ENCODE assay signal across 26 mouse cellular contexts in genomic region chr2:129546772-129547171, GRCm38 (mm10). TPM values are rescaled to one million over a fixed set of nuclear protein-coding genes. Genes with fewer than 3 reads are reported as not detected.
DNase-seq lines count a peak whose midpoint lies in the region; ATAC-seq lines count a peak whose summit lies in the region.
"Had no signal": no experiment of that assay in that cellular context is flagged by ENCODE, and none has a peak within 500 bp of the region (broad histone marks: within the 10 kb centered on the region; RNA-seq: fewer than 3 reads in every experiment).

No protein-coding gene starts in this region.

- no peak overlapping the region for H3K4me2 ChIP-seq in neural tube, embryonic 15.5 days
- H3K4me2 ChIP-seq: forebrain, embryonic 13.5 days; heart, embryonic 15.5 days; limb, embryonic 12.5 days; lung, embryonic 14.5 days; neural tube, embryonic 13.5 days had no signal

- intact Hi-C loops in heart, postnatal 14 days (cut with DNase I): no loop called here

- peaks cover 10% of the 10 kb centered on the region for H3K4me1 ChIP-seq in neural tube, embryonic 15.5 days

- peak; percentile 92 for DNase-seq in heart, adult 11 months
- no peak for DNase-seq in heart, postnatal 14 days
- DNase-seq in lung, postnatal 36 days: peak; percentile 28
- DNase-seq in lung, postnatal 10 days: no peak
- DNase-seq in embryo, embryonic 11 days: no peak
- no peak for DNase-seq in frontal cortex, postnatal 25 days (ENCODE audit: low spot score in 2 of 2)
- DNase-seq: cerebellum, adult 11-12 months; cerebellum, postnatal 36 days; gastrocnemius, postnatal 14 days; kidney, postnatal 36 days; lung, embryonic 14.5 days; thymus, postnatal 4 days had no signal

- H3K9ac ChIP-seq in neural tube, embryonic 15.5 days (replicated peaks): no peak overlapping the region
- H3K9ac ChIP-seq: forebrain, embryonic 13.5 days; heart, embryonic 15.5 days; limb, embryonic 12.5 days; lung, embryonic 14.5 days; neural tube, embryonic 13.5 days had no signal

- H3K4me3 ChIP-seq in macrophage (ENCODE audit: inconsistent target): no peak overlapping the region
- H3K4me3 ChIP-seq in neural tube, embryonic 15.5 days (replicated peaks): no peak overlapping the region
- H3K4me3 ChIP-seq: forebrain, embryonic 13.5 days; heart, embryonic 15.5 days; limb, embryonic 12.5 days; neural tube, embryonic 13.5 days had no signal

- no peaks in the 10 kb centered on the region for H3K9me3 ChIP-seq in neural tube, embryonic 15.5 days (replicated peaks)
- H3K9me3 ChIP-seq: forebrain, embryonic 13.5 days; G1E; heart, embryonic 15.5 days; limb, embryonic 12.5 days; neural tube, embryonic 13.5 days had no signal

- H3K27me3 ChIP-seq in neural tube, embryonic 15.5 days (replicated peaks): no peaks in the 10 kb centered on the region
- H3K27me3 ChIP-seq: forebrain, embryonic 13.5 days; heart, embryonic 15.5 days; neural tube, embryonic 13.5 days had no signal

- ATAC-seq in neural tube, embryonic 15.5 days (ENCODE audit: low FRiP score): no peak
- ATAC-seq: CD4-positive, CD25-positive, alpha-beta regulatory T cell, adult 4 months; forebrain, embryonic 13.5 days; hindbrain, embryonic 16.5 days; intestine, embryonic 16.5 days had no signal

- H3K27ac ChIP-seq in macrophage: peak overlapping the region; percentile 97
- no peak overlapping the region for H3K27ac ChIP-seq in neural tube, embryonic 15.5 days (replicated peaks)
- H3K27ac ChIP-seq: forebrain, embryonic 13.5 days; heart, embryonic 15.5 days; limb, embryonic 12.5 days; neural tube, embryonic 13.5 days had no signal

- H3K79me2 ChIP-seq in macrophage (ENCODE audit: inconsistent target): peaks cover 5% of the 10 kb centered on the region; the same call in 1 of the 2 replicates

- WGBS in macrophage (ENCODE audit: missing documents): 0% methylated on average over 2 of the region's 3 CpGs
- 31% methylated on average over 3 of the region's 3 CpGs for WGBS in neural tube, embryonic 15.5 days

- H3K36me3 ChIP-seq in macrophage (ENCODE audit: inconsistent target): no peaks in the 10 kb centered on the region
- no peaks in the 10 kb centered on the region for H3K36me3 ChIP-seq in neural tube, embryonic 15.5 days
- H3K36me3 ChIP-seq: G1E; heart, embryonic 15.5 days; limb, embryonic 12.5 days; neural tube, embryonic 13.5 days had no signal

RNA-seq across cellular contexts. Expression of gene F830045P16Rik, which starts 10.4 kb away (rescaled TPM):
- total RNA-seq in heart, postnatal 14 days (2021): under 1 TPM; 0.14 to 0.15 TPM
- 1 to 10 TPM in 7 of 26 experiments, under 1 TPM in 14, not detected in 5; 0.25 to 2.4 (median 0.87) TPM for total RNA-seq in macrophage (2018; cell fraction: chromatin; rRNA removed)
- 1 to 10 TPM in 12 of 26 experiments, under 1 TPM in 14; 0.43 to 2.0 (median 0.90) TPM for total RNA-seq in macrophage (2018; cell fraction: cytosol; rRNA removed)
- 1 to 10 TPM in 14 of 26 experiments, under 1 TPM in 8, not detected in 4; 0.42 to 3.2 (median 1.1) TPM for total RNA-seq in macrophage (2018; cell fraction: nucleus; rRNA removed)
- polyA plus RNA-seq in macrophage (2018): 0.26 to 1.1 TPM (median 0.55 TPM) in 3 replicates
- 0.09 TPM in 1 of 2 replicates, not detected in the other for polyA plus RNA-seq in neural tube, embryonic 15.5 days (2015; fragmentation: Nextera tagmentation; extraction: Ambion mirVana)
- total RNA-seq: G1E; gastrocnemius, postnatal 14 days; hematopoietic stem cell, adult 5-6 weeks had no signal
- polyA plus RNA-seq: CD4-positive, CD25-positive, alpha-beta regulatory T cell, adult 4 months; embryonic facial prominence, embryonic 11.5 days; forebrain, embryonic 13.5 days; G1E; heart, embryonic 15.5 days; hindbrain, embryonic 16.5 days; intestine, embryonic 16.5 days; kidney, embryonic 14.5 days; limb, embryonic 12.5 days; lung, embryonic 14.5 days; neural tube, embryonic 13.5 days; stomach, embryonic 14.5 days had no signal

RNA-seq across cellular contexts. Expression of gene Sirpa, which starts 45.9 kb away (rescaled TPM):
- 10 to 100 TPM; 27.1 to 28.7 TPM for total RNA-seq in heart, postnatal 14 days (2021)
- 1,000 to 10,000 TPM in 25 of 26 experiments, 100 to 1,000 TPM in 1; 486 to 5,251 (median 2,764) TPM for total RNA-seq in macrophage (2018; cell fraction: chromatin; rRNA removed)
- 1,000 to 10,000 TPM; 1,654 to 2,625 (median 2,091) TPM for total RNA-seq in macrophage (2018; cell fraction: cytosol; rRNA removed)
- total RNA-seq in macrophage (2018; cell fraction: nucleus; rRNA removed): 1,000 to 10,000 TPM in 25 of 26 experiments, 100 to 1,000 TPM in 1; 968 to 4,930 (median 3,847) TPM
- 1,368 to 2,259 TPM (median 1,677 TPM) in 3 replicates for polyA plus RNA-seq in macrophage (2018)
- polyA plus RNA-seq in neural tube, embryonic 15.5 days (2015; fragmentation: Nextera tagmentation; extraction: Ambion mirVana): 31.4 and 36.4 TPM in 2 replicates
- polyA plus RNA-seq: G1E had no signal

Comparison
In these comparisons a context has a peak if more than half of its experiments do, and no peak if none do; other contexts are left out.
1. DNase-seq: peak in heart, adult 11 months (single experiment) and lung, postnatal 36 days (single experiment); none in heart, postnatal 14 days (0 of 2), lung, postnatal 10 days (single experiment), embryo, embryonic 11 days (single experiment) and frontal cortex, postnatal 25 days (0 of 2).
2. RNA of gene Sirpa, which starts 45.9 kb away (polyA plus RNA-seq): 1,368 to 2,259 TPM in macrophage; 31.4 to 36.4 TPM in neural tube, embryonic 15.5 days; every median in the first group is over 10 times any median in the second.